Mouse (Mus musculus): Measurements from ENCODE around the gene Acly. TPM values are rescaled to one million over a fixed set of nuclear protein-coding genes. Genes with fewer than 3 reads are reported as not detected.

Gene Acly
- polyA plus RNA-seq, 1 experiment from 2014 or later, result 120 TPM

DNA sequence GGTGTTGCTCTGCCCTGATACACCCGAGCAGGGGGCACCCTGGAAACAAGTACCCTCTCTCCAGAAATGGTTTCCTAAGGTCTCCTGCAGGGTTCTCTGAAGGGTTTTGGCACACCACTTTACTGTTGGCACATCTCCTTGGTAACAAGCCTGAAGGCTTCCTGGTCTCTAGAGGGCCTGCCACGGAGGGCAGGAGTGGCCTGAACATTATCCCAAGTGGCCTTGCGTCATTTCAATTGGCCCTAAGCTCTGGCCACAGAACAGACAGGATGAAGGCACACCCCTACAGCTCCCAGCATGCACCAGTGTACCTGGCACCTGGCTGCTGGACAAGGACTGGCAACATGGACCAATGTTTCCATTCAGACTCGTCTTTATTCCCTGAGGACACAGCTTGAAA is 25.0 kb upstream of the Acly start:
- H3K36me3 ChIP-seq (ENCODE audit: control insufficient read depth, insufficient read depth), result no peaks in the 10 kb centered on the region
- WGBS (ENCODE audit: insufficient replicate concordance), result 63% methylated on average over 4 of the region's 4 CpGs
- H3K9ac ChIP-seq (ENCODE audit: low read depth, low read length), result no peak overlapping the region
- no peaks in the 10 kb centered on the region for H3K27me3 ChIP-seq (ENCODE audit: control insufficient read depth, insufficient read depth, low read depth, low read length)
- H3K9me3 ChIP-seq (replicated peaks; ENCODE audit: control insufficient read depth, low read length), result no peaks in the 10 kb centered on the region
- no peak overlapping the region for H3K4me2 ChIP-seq (ENCODE audit: low read depth, low read length)
- H3K4me1 ChIP-seq (ENCODE audit: control insufficient read depth, low read depth, low read length), result no peaks in the 10 kb centered on the region
- no peak overlapping the region for H3K4me3 ChIP-seq (ENCODE audit: low read depth, low read length)
- ATAC-seq (ENCODE audit: low read depth), result no peak
- no peak overlapping the region for H3K27ac ChIP-seq (ENCODE audit: low read length)

- no peak overlapping the region for H3K4me2 ChIP-seq (ENCODE audit: low read depth, low read length)
- peaks cover 9% of the 10 kb centered on the region for H3K4me1 ChIP-seq (ENCODE audit: control insufficient read depth, low read depth, low read length)
- no peak overlapping the region for H3K27ac ChIP-seq (ENCODE audit: low read length)
- 55% methylated on average over 6 of the region's 6 CpGs for WGBS (ENCODE audit: insufficient replicate concordance)
- no peaks in the 10 kb centered on the region for H3K36me3 ChIP-seq (ENCODE audit: control insufficient read depth, insufficient read depth)
- no peak for ATAC-seq (ENCODE audit: low read depth)
- no peak overlapping the region for H3K4me3 ChIP-seq (ENCODE audit: low read depth, low read length)
- no peaks in the 10 kb centered on the region for H3K9me3 ChIP-seq (replicated peaks; ENCODE audit: control insufficient read depth, low read length)
- no peaks in the 10 kb centered on the region for H3K27me3 ChIP-seq (ENCODE audit: control insufficient read depth, insufficient read depth, low read depth, low read length)
- H3K9ac ChIP-seq (ENCODE audit: low read depth, low read length), result no peak overlapping the region
Observed at GRCm38 (mm10) chr11:100550101-100550500, 22.3 kb upstream of the Acly start.

- Histone ChIP-seq H3K9ac (ENCODE audit: low read depth, low read length) (no peak overlapping the region), H3K27me3 (ENCODE audit: control insufficient read depth, insufficient read depth, low read depth, low read length) (no peaks in the 10 kb centered on the region), H3K36me3 (ENCODE audit: control insufficient read depth, insufficient read depth) (no peaks in the 10 kb centered on the region), H3K9me3 (replicated peaks; ENCODE audit: control insufficient read depth, low read length) (no peaks in the 10 kb centered on the region), H3K27ac (ENCODE audit: low read length) (no peak overlapping the region), H3K4me3 (ENCODE audit: low read depth, low read length) (no peak overlapping the region), H3K4me2 (ENCODE audit: low read depth, low read length) (no peak overlapping the region), H3K4me1 (ENCODE audit: control insufficient read depth, low read depth, low read length) (peaks cover 13% of the 10 kb centered on the region)
- 56% methylated on average over 8 of the region's 8 CpGs for WGBS (ENCODE audit: insufficient replicate concordance)
- ATAC-seq (ENCODE audit: low read depth), result no peak
Observed at GRCm38 (mm10) chr11:100549466-100549865, 21.7 kb upstream of the Acly start.

GRCm38 (mm10) chr11:100548141-100548540 is 20.3 kb upstream of the Acly start:
- H3K27ac ChIP-seq (ENCODE audit: low read length), result no peak overlapping the region
- no peak for ATAC-seq (ENCODE audit: low read depth)
- peaks cover 13% of the 10 kb centered on the region for H3K4me1 ChIP-seq (ENCODE audit: control insufficient read depth, low read depth, low read length)
- H3K36me3 ChIP-seq (ENCODE audit: control insufficient read depth, insufficient read depth), result no peaks in the 10 kb centered on the region
- H3K9me3 ChIP-seq (replicated peaks; ENCODE audit: control insufficient read depth, low read length), result no peaks in the 10 kb centered on the region
- no peaks in the 10 kb centered on the region for H3K27me3 ChIP-seq (ENCODE audit: control insufficient read depth, insufficient read depth, low read depth, low read length)
- no peak overlapping the region for H3K4me2 ChIP-seq (ENCODE audit: low read depth, low read length)
- no peak overlapping the region for H3K4me3 ChIP-seq (ENCODE audit: low read depth, low read length)
- H3K9ac ChIP-seq (ENCODE audit: low read depth, low read length), result no peak overlapping the region
- 36% methylated on average over 6 of the region's 6 CpGs for WGBS (ENCODE audit: insufficient replicate concordance)

DNA sequence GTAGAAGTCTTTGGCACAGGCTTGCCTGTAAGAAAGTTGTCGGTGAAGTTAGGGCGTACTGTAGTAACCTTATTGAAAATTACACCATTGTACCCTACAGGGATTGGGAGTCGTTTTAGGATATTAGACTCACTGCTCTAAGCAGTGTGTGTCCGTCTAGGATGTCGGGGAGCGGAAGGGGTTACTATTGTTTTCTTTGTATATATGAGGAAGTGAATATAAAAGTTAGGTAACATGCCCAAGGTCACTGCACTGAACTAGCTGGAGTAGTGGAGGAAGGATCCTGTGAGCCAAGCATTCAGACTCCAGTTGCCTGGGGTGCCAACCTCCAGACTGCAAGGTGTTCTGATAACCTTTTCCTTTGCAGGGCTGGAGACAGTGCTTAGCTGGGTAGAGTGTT is 19.2 kb upstream of the Acly start:
- Histone ChIP-seq H3K4me1 (ENCODE audit: control insufficient read depth, low read depth, low read length) (peaks cover 13% of the 10 kb centered on the region), H3K9me3 (replicated peaks; ENCODE audit: control insufficient read depth, low read length) (no peaks in the 10 kb centered on the region), H3K36me3 (ENCODE audit: control insufficient read depth, insufficient read depth) (no peaks in the 10 kb centered on the region), H3K9ac (ENCODE audit: low read depth, low read length) (no peak overlapping the region), H3K4me2 (ENCODE audit: low read depth, low read length) (no peak overlapping the region), H3K27me3 (ENCODE audit: control insufficient read depth, insufficient read depth, low read depth, low read length) (no peaks in the 10 kb centered on the region), H3K27ac (ENCODE audit: low read length) (no peak overlapping the region), H3K4me3 (ENCODE audit: low read depth, low read length) (no peak overlapping the region)
- WGBS (ENCODE audit: insufficient replicate concordance), result 63% methylated on average over 6 of the region's 6 CpGs
- ATAC-seq (ENCODE audit: low read depth), result no peak

DNA sequence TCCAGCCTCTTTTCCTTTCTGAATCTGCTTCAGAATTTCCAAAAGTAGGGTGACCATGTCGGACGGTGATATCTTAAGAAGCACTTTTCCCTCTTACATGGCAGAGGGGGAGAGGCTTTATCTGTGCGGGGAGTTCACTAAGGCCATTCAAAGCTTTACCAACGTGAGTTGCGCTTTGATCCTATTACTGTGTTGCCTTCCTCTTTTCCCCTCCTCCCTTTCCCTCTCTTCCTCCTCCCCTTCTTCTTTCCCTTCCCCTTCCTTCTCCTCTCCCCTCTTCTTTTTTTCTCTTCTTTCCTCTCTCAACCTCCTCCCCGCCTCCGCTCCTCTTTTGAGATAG is 17.9 kb upstream of the Acly start:
- H3K4me3 ChIP-seq (ENCODE audit: low read depth, low read length), result peak overlapping the region; percentile 62
- 26% methylated on average over 7 of the region's 7 CpGs for WGBS (ENCODE audit: insufficient replicate concordance)
- H3K36me3 ChIP-seq (ENCODE audit: control insufficient read depth, insufficient read depth), result no peaks in the 10 kb centered on the region
- 0 out of 2 replicates have a peak overlapping the region, but pooled peaks have one; percentile 48 for H3K9ac ChIP-seq (ENCODE audit: low read depth, low read length)
- H3K9me3 ChIP-seq (replicated peaks; ENCODE audit: control insufficient read depth, low read length), result no peaks in the 10 kb centered on the region
- no peak for ATAC-seq (ENCODE audit: low read depth)
- H3K4me1 ChIP-seq (ENCODE audit: control insufficient read depth, low read depth, low read length), result peaks cover 13% of the 10 kb centered on the region
- no peaks in the 10 kb centered on the region for H3K27me3 ChIP-seq (ENCODE audit: control insufficient read depth, insufficient read depth, low read depth, low read length)
- no peak overlapping the region for H3K27ac ChIP-seq (ENCODE audit: low read length)
- peak overlapping the region; percentile 79 for H3K4me2 ChIP-seq (ENCODE audit: low read depth, low read length)

GRCm38 (mm10) chr11:100544832-100545745 is 17.3 kb upstream of the Acly start, which contains the start of gene Ttc25:
TSS of gene Ttc25 (plus strand) at chr11:100545607.
- Histone ChIP-seq H3K4me3 (ENCODE audit: low read depth, low read length) (peak within 1 kb of the TSS; percentile 62), H3K36me3 (ENCODE audit: control insufficient read depth, insufficient read depth) (no peaks in the 10 kb centered on the region), H3K9me3 (replicated peaks; ENCODE audit: control insufficient read depth, low read length) (no peaks in the 10 kb centered on the region), H3K9ac (ENCODE audit: low read depth, low read length) (peak within 1 kb of the TSS; percentile 48; the same call in 1 of the 2 replicates), H3K27ac (ENCODE audit: low read length) (peak within 1 kb of the TSS; percentile 45; the same call in 1 of the 2 replicates), H3K4me2 (ENCODE audit: low read depth, low read length) (peak within 1 kb of the TSS; percentile 79), H3K27me3 (ENCODE audit: control insufficient read depth, insufficient read depth, low read depth, low read length) (no peaks in the 10 kb centered on the region), H3K4me1 (ENCODE audit: control insufficient read depth, low read depth, low read length) (peaks cover 13% of the 10 kb centered on the region)
- ATAC-seq (ENCODE audit: low read depth), result peak; percentile 98
- 7% methylated on average over 28 of the region's 28 CpGs for WGBS (ENCODE audit: insufficient replicate concordance)

GRCm38 (mm10) chr11:100541577-100541976 is 13.8 kb upstream of the Acly start:
- H3K27ac ChIP-seq (ENCODE audit: low read length), result no peak overlapping the region
- no peak overlapping the region for H3K4me3 ChIP-seq (ENCODE audit: low read depth, low read length)
- no peaks in the 10 kb centered on the region for H3K27me3 ChIP-seq (ENCODE audit: control insufficient read depth, insufficient read depth, low read depth, low read length)
- H3K36me3 ChIP-seq (ENCODE audit: control insufficient read depth, insufficient read depth), result no peaks in the 10 kb centered on the region
- 58% methylated on average over 2 of the region's 2 CpGs for WGBS (ENCODE audit: insufficient replicate concordance)
- H3K4me2 ChIP-seq (ENCODE audit: low read depth, low read length), result no peak overlapping the region
- H3K4me1 ChIP-seq (ENCODE audit: control insufficient read depth, low read depth, low read length), result peaks cover 13% of the 10 kb centered on the region
- H3K9me3 ChIP-seq (replicated peaks; ENCODE audit: control insufficient read depth, low read length), result no peaks in the 10 kb centered on the region
- ATAC-seq (ENCODE audit: low read depth), result no peak
- H3K9ac ChIP-seq (ENCODE audit: low read depth, low read length), result no peak overlapping the region

DNA sequence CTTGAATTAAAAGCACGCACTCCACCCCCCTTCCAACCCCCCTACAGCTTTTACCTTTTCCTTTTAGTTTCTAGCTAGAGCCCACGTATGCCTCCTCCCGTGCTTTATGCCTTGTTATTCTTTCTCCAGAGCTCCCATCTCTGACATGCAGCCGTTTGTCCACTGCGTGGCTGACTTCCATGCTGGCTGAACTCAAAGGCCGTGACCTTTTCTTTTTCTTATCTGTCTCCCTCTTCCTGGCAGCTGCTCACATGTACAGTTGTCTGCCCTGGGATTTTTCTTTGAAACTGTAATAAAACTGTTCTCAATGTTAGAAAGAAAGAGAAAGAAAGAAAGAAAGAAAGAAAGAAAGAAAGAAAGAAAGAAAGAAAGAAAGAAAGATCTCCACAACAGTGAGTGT is 13.2 kb upstream of the Acly start:
- H3K27me3 ChIP-seq (ENCODE audit: control insufficient read depth, insufficient read depth, low read depth, low read length), result no peaks in the 10 kb centered on the region
- no peak overlapping the region for H3K9ac ChIP-seq (ENCODE audit: low read depth, low read length)
- H3K4me2 ChIP-seq (ENCODE audit: low read depth, low read length), result no peak overlapping the region
- no peak overlapping the region for H3K4me3 ChIP-seq (ENCODE audit: low read depth, low read length)
- H3K36me3 ChIP-seq (ENCODE audit: control insufficient read depth, insufficient read depth), result no peaks in the 10 kb centered on the region
- H3K9me3 ChIP-seq (replicated peaks; ENCODE audit: control insufficient read depth, low read length), result no peaks in the 10 kb centered on the region
- WGBS (ENCODE audit: insufficient replicate concordance), result 20% methylated on average over 6 of the region's 6 CpGs
- no peak overlapping the region for H3K27ac ChIP-seq (ENCODE audit: low read length)
- ATAC-seq (ENCODE audit: low read depth), result no peak
- peaks cover 11% of the 10 kb centered on the region for H3K4me1 ChIP-seq (ENCODE audit: control insufficient read depth, low read depth, low read length)
